ENCODE assay signal across 9 mouse cellular contexts in the genomic region with DNA sequence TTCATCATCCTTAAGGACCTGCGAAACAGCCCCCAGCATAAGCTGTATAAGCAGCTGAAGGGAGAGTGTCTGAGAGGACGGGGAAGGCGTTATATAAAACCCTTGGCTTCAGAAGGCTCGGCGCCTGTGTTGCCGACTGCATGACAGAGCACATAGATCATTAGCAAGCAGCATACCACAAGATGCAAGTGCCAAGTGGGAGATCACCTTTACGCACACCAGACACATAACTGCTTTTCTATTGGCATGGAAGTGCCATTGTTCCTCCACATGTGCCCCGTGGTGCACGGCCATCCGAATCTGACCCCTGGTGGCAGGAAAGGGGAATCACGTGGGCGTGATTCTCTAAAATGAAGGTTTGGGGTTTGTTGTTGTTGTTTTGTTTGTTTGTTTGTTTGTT. TPM values are rescaled to one million over a fixed set of nuclear protein-coding genes. Genes with fewer than 3 reads are reported as not detected.
DNase-seq lines count a peak whose midpoint lies in the region; ATAC-seq and TF ChIP-seq lines count a peak whose summit lies in the region.
"Had no signal": no experiment of that assay in that cellular context is flagged by ENCODE, and none has a peak within 500 bp of the region (broad histone marks: within the 10 kb centered on the region; RNA-seq: fewer than 3 reads in every experiment).

No protein-coding gene starts in this region.

- DNase-seq in liver, adult 2 months (ENCODE audit: extremely low read depth, low read depth, low spot score): no peak
- no peak for DNase-seq in liver, embryonic 11.5 days (ENCODE audit: low spot score)
- DNase-seq in ZHBTc4 (ENCODE audit: low read depth, low spot score): peak; percentile 65
- peak; percentile 39 for DNase-seq in induced T-regulatory cell, adult 2 months (ENCODE audit: low read depth)
- no peak for DNase-seq in yolk sac, embryonic 10.5 days (ENCODE audit: low spot score)
- no peak for DNase-seq in left cerebral cortex, adult 11 months (ENCODE audit: low spot score)

- WGBS in liver, adult 2 months: 46% methylated on average over 12 of the region's 12 CpGs
- WGBS in liver, embryonic 11.5 days: 41% methylated on average over 12 of the region's 12 CpGs
- WGBS in forebrain, embryonic 13.5 days: 30% methylated on average over 12 of the region's 12 CpGs

- H3K27me3 ChIP-seq in liver, adult 2 months (ENCODE audit: control insufficient read depth, insufficient read depth, low read length): no peaks in the 10 kb centered on the region
- H3K27me3 ChIP-seq in liver, embryonic 11.5 days (replicated peaks; ENCODE audit: control insufficient read depth, insufficient read depth, low read length): no peaks in the 10 kb centered on the region
- H3K27me3 ChIP-seq in forebrain, embryonic 13.5 days: no peaks in the 10 kb centered on the region

- H3K4me1 ChIP-seq in liver, adult 2 months (ENCODE audit: control insufficient read depth, insufficient read depth, low read length): no peaks in the 10 kb centered on the region
- no peaks in the 10 kb centered on the region for H3K4me1 ChIP-seq in liver, embryonic 11.5 days (replicated peaks; ENCODE audit: control insufficient read depth, insufficient read depth, low read length)
- no peaks in the 10 kb centered on the region for H3K4me1 ChIP-seq in forebrain, embryonic 13.5 days
- H3K4me1 ChIP-seq: embryonic facial prominence, embryonic 12.5 days had no signal

- peak; percentile 74 for TF ChIP-seq CTCF in liver, adult 2 months (IDR thresholded peaks at IDR 0.05; ENCODE audit: low read depth, low read length)

- no peaks in the 10 kb centered on the region for H3K9me3 ChIP-seq in liver, embryonic 11.5 days (ENCODE audit: control insufficient read depth, low read length)
- H3K9me3 ChIP-seq in forebrain, embryonic 13.5 days (replicated peaks): no peaks in the 10 kb centered on the region
- H3K9me3 ChIP-seq: embryonic facial prominence, embryonic 12.5 days had no signal

- no peaks in the 10 kb centered on the region for H3K36me3 ChIP-seq in liver, adult 2 months (ENCODE audit: control insufficient read depth, insufficient read depth, low read length)
- no peaks in the 10 kb centered on the region for H3K36me3 ChIP-seq in liver, embryonic 11.5 days (ENCODE audit: control insufficient read depth, insufficient read depth, low read length)
- no peaks in the 10 kb centered on the region for H3K36me3 ChIP-seq in forebrain, embryonic 13.5 days (ENCODE audit: poor library complexity, severe bottlenecking)
- H3K36me3 ChIP-seq: embryonic facial prominence, embryonic 12.5 days had no signal

- H3K79me2 ChIP-seq in liver, adult 2 months (ENCODE audit: control insufficient read depth, insufficient read depth, low read length): no peaks in the 10 kb centered on the region

- no peak overlapping the region for H3K9ac ChIP-seq in liver, adult 2 months (ENCODE audit: low read depth, low read length)
- H3K9ac ChIP-seq in liver, embryonic 11.5 days (ENCODE audit: low read depth, low read length): no peak overlapping the region
- no peak overlapping the region for H3K9ac ChIP-seq in forebrain, embryonic 13.5 days
- H3K9ac ChIP-seq: embryonic facial prominence, embryonic 12.5 days had no signal

- no peak overlapping the region for H3K27ac ChIP-seq in liver, adult 2 months (replicated peaks; ENCODE audit: insufficient read depth, low read depth, low read length)
- H3K27ac ChIP-seq in liver, embryonic 11.5 days (ENCODE audit: low read depth, low read length): no peak overlapping the region
- no peak overlapping the region for H3K27ac ChIP-seq in forebrain, embryonic 13.5 days
- H3K27ac ChIP-seq: embryonic facial prominence, embryonic 12.5 days had no signal

- no peak overlapping the region for H3K4me2 ChIP-seq in liver, embryonic 11.5 days
- peak overlapping the region; percentile 30; the same call in 1 of the 2 replicates for H3K4me2 ChIP-seq in forebrain, embryonic 13.5 days
- H3K4me2 ChIP-seq: embryonic facial prominence, embryonic 12.5 days had no signal

- no peak for TF ChIP-seq POLR2A in liver, adult 2 months (IDR thresholded peaks at IDR 0.05; ENCODE audit: extremely low read depth, insufficient read depth, low read length)

- H3K4me3 ChIP-seq in liver, adult 2 months (ENCODE audit: insufficient read depth, low read depth, low read length): no peak overlapping the region
- no peak overlapping the region for H3K4me3 ChIP-seq in liver, embryonic 11.5 days (ENCODE audit: low read depth, low read length)
- H3K4me3 ChIP-seq in forebrain, embryonic 13.5 days: no peak overlapping the region
- H3K4me3 ChIP-seq: embryonic facial prominence, embryonic 12.5 days had no signal

- no peak for ATAC-seq in liver, embryonic 11.5 days (replicated peaks; ENCODE audit: low FRiP score)
- ATAC-seq in forebrain, embryonic 13.5 days: peak; percentile 74; the same call in 1 of the 2 replicates
- peak; percentile 97 for ATAC-seq in megakaryocyte progenitor cell, adult 5-6 weeks (replicated peaks; ENCODE audit: poor library complexity)

RNA-seq across cellular contexts. Expression of a gene that starts 16.6 kb away (rescaled TPM):
- total RNA-seq in liver, adult 2 months (2014; rRNA removed): 0.07 and 0.37 TPM in 2 replicates
- 0.20 TPM in 1 of 2 replicates, not detected in the other for polyA plus RNA-seq in liver, adult 2 months (2012; rRNA removed)
- 2.7 and 2.9 TPM in 2 replicates for polyA plus RNA-seq in liver, embryonic 11.5 days (2014; fragmentation: Nextera tagmentation; extraction: Ambion mirVana)
- 7.0 TPM in 2 replicates for polyA plus RNA-seq in forebrain, embryonic 13.5 days (2015; fragmentation: Nextera tagmentation; extraction: Ambion mirVana)
- total RNA-seq in megakaryocyte progenitor cell, adult 5-6 weeks (2015): 2.1 and 2.9 TPM in 2 replicates
- total RNA-seq in megakaryocyte progenitor cell, adult 5-6 weeks (2017): 2.9 TPM in 2 replicates

RNA-seq across cellular contexts. Expression of a gene that starts 40.0 kb away (rescaled TPM):
- total RNA-seq in liver, adult 2 months (2014; rRNA removed): 6.4 and 7.7 TPM in 2 replicates
- polyA plus RNA-seq in liver, adult 2 months (2012; rRNA removed): 2.4 and 2.5 TPM in 2 replicates
- 46.1 and 49.9 TPM in 2 replicates for polyA plus RNA-seq in liver, embryonic 11.5 days (2014; fragmentation: Nextera tagmentation; extraction: Ambion mirVana)
- polyA plus RNA-seq in forebrain, embryonic 13.5 days (2015; fragmentation: Nextera tagmentation; extraction: Ambion mirVana): 31.3 and 32.1 TPM in 2 replicates
- 27.2 and 33.8 TPM in 2 replicates for total RNA-seq in megakaryocyte progenitor cell, adult 5-6 weeks (2015)
- 39.9 and 48.0 TPM in 2 replicates for total RNA-seq in megakaryocyte progenitor cell, adult 5-6 weeks (2017)

RNA-seq across cellular contexts. Expression of a gene that starts 40.0 kb away (rescaled TPM):
- 11.1 and 12.8 TPM in 2 replicates for total RNA-seq in liver, adult 2 months (2014; rRNA removed)
- polyA plus RNA-seq in liver, adult 2 months (2012; rRNA removed): 6.1 and 6.4 TPM in 2 replicates
- 19.4 and 20.2 TPM in 2 replicates for polyA plus RNA-seq in liver, embryonic 11.5 days (2014; fragmentation: Nextera tagmentation; extraction: Ambion mirVana)
- polyA plus RNA-seq in forebrain, embryonic 13.5 days (2015; fragmentation: Nextera tagmentation; extraction: Ambion mirVana): 43.3 and 45.8 TPM in 2 replicates
- total RNA-seq in megakaryocyte progenitor cell, adult 5-6 weeks (2015): 14.8 and 19.9 TPM in 2 replicates
- 14.2 and 20.9 TPM in 2 replicates for total RNA-seq in megakaryocyte progenitor cell, adult 5-6 weeks (2017)

RNA-seq across cellular contexts. Expression of a gene that starts 56.8 kb away (rescaled TPM):
- not detected in 2 replicates for total RNA-seq in liver, adult 2 months (2014; rRNA removed)
- not detected in 2 replicates for polyA plus RNA-seq in liver, adult 2 months (2012; rRNA removed)
- polyA plus RNA-seq in liver, embryonic 11.5 days (2014; fragmentation: Nextera tagmentation; extraction: Ambion mirVana): not detected in 2 replicates
- not detected in 2 replicates for polyA plus RNA-seq in forebrain, embryonic 13.5 days (2015; fragmentation: Nextera tagmentation; extraction: Ambion mirVana)
- not detected in 2 replicates for total RNA-seq in megakaryocyte progenitor cell, adult 5-6 weeks (2015)
- not detected in 2 replicates for total RNA-seq in megakaryocyte progenitor cell, adult 5-6 weeks (2017)
- polyA plus RNA-seq: embryonic facial prominence, embryonic 12.5 days had no signal

Comparison
In these comparisons a context has a peak if more than half of its experiments do, and no peak if none do; other contexts are left out.
1. DNase-seq: peak in ZHBTc4 (single experiment) and induced T-regulatory cell, adult 2 months (single experiment); none in liver, adult 2 months (single experiment), liver, embryonic 11.5 days (single experiment), yolk sac, embryonic 10.5 days (single experiment) and left cerebral cortex, adult 11 months (single experiment).